Mouse (Mus musculus) bone marrow, adult 2 months (tissue): ENCODE results near the gene Limch1.

Source experiments
- CTCF ChIP-seq: fragments of 200-500 bp; IDR thresholded peaks from 2 replicates; pipeline ENCODE4 v1.5.1; 2011; ENCODE audit warnings: low read length, control low read depth; ENCODE audit not compliant: control insufficient read depth, insufficient read depth
- POLR2A ChIP-seq: fragments of 200-500 bp; IDR thresholded peaks from 2 replicates; pipeline ENCODE4 v1.6.1; 2011; ENCODE audit warnings: low read depth, mild to moderate bottlenecking, control low read depth, low read length, borderline replicate concordance; ENCODE audit not compliant: control insufficient read depth

GRCm38 (mm10) chr5:66769070-66769469, 23.4 kb downstream of the Limch1 start:
- TF ChIP-seq CTCF (no peak), POLR2A (no peak)
